Mouse (Mus musculus): ENCODE data around the gene Plpp3.

DNA sequence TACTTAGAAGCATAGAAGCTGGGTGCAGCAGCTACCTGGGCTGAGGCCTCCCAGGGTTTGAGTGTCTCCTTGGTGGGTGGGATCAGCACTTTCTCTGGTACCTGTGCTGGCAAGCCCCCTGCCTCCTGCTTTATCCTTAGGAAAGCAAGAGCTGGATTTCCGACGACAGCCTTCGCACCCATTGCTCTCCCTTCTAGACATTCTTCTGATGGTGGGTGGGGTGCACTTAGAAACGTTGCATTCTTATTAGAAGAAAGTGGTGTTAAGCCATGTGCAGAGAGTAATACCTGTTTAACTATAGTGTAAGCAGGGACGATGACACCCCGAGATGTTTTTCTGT lies 2.4 kb downstream of the Plpp3 start:
- TF ChIP-seq POLR2A (IDR thresholded peaks at IDR 0.05; ENCODE audit: control insufficient read depth, extremely low read depth, insufficient read depth, low read length, poor library complexity): no peak
- no peak for TF ChIP-seq CTCF (IDR thresholded peaks at IDR 0.05; ENCODE audit: borderline replicate concordance, control insufficient read depth, extremely low read depth, insufficient read depth, low read length, poor library complexity)

Data from thymus, adult 2 months (tissue).